Mouse (Mus musculus) embryonic facial prominence, embryonic 10.5 days (tissue): Measurements from ENCODE around the gene Spin2e. TPM values are rescaled to one million over a fixed set of nuclear protein-coding genes. Genes with fewer than 3 reads are reported as not detected.
"Not testable (repeated sequence)": the region's sequence is repeated elsewhere in the genome, so short reads cannot be mapped to it uniquely, and the experiment has no call there.

Source experiments
- DNase-seq: peaks from one replicate; pipeline ENCODE4 v3.0.0-alpha.2; 2017; ENCODE audit warnings: low spot score
- H3K27ac ChIP-seq: fragments of 300-500 bp; sonication (generic); replicated peaks from 2 replicates; pipeline ENCODE4 v1.5.1; 2016; ENCODE audit warnings: mild to moderate bottlenecking
- H3K27me3 ChIP-seq: fragments of 300-500 bp; sonication (generic); replicated peaks from 2 replicates; pipeline ENCODE4 v1.6.1; 2016; ENCODE audit warnings: low read depth, mild to moderate bottlenecking; ENCODE audit not compliant: poor library complexity, severe bottlenecking
- H3K36me3 ChIP-seq: fragments of 300-500 bp; sonication (generic); replicated peaks from 2 replicates; pipeline ENCODE4 v1.6.1; 2016; ENCODE audit warnings: mild to moderate bottlenecking, moderate library complexity
- H3K4me1 ChIP-seq: fragments of 300-500 bp; sonication (generic); 2 replicates; pipeline ENCODE4 v1.6.1; 2016
- H3K4me3 ChIP-seq: fragments of 300-500 bp; sonication (generic); 2 replicates; pipeline ENCODE4 v1.5.1; 2016; ENCODE audit warnings: mild to moderate bottlenecking, moderate library complexity
- H3K9me3 ChIP-seq: fragments of 300-500 bp; sonication (generic); 2 replicates; pipeline ENCODE4 v1.6.1; 2016; ENCODE audit warnings: mild to moderate bottlenecking
- WGBS: fragments of 180-500 bp; shearing (Covaris S2); methylation state at CpG from one replicate; pipeline ENCODE4 v1.1.7; 2016; 5-methylcytosine and 5-hydroxymethylcytosine counted together
- polyA plus RNA-seq: library from polyadenylated mRNA; unstranded; fragments of >200 nt; fragmentation: Nextera tagmentation; extraction: Ambion mirVana; gene quantifications from 2 replicates; pipeline ENCODE4 v1.2.1, GENCODE M21; 2016

Spin2e gene
- polyA plus RNA-seq, result not detected in 2 replicates

GRCm38 (mm10) chrX:31618820-31619219 is at the start of gene Spin2e:
Gene Spin2e (minus strand): TSS chrX:31618920.
- not testable (repeated sequence) for H3K4me1 ChIP-seq, H3K36me3 ChIP-seq, H3K9me3 ChIP-seq, H3K27ac ChIP-seq, DNase-seq, H3K4me3 ChIP-seq, H3K27me3 ChIP-seq
- 86% methylated on average over 2 of the region's 2 CpGs for WGBS

GRCm38 (mm10) chrX:31574183-31574582 is 44.5 kb downstream of the Spin2e start, which contains the start of gene Gm21883:
Gene Gm21883 (minus strand): TSS chrX:31574283.
- WGBS, result no CpG with 5 or more reads among the region's 1 CpGs

More at GRCm38 (mm10) chrX:31574183-31574582, 44.5 kb downstream of the Spin2e start, which contains the start of gene Gm21883:
- not testable (repeated sequence) for H3K4me3 ChIP-seq, H3K4me1 ChIP-seq, H3K27me3 ChIP-seq, H3K36me3 ChIP-seq, H3K27ac ChIP-seq, DNase-seq, H3K9me3 ChIP-seq

Other genes starting within 250 kb of the Spin2e start
- not detected in 2 replicates for gene Btbd35f19, start 235.0 kb downstream of the Spin2e start, polyA plus RNA-seq
- not detected in 2 replicates for gene Gm21883, start 44.6 kb downstream of the Spin2e start, polyA plus RNA-seq
- not detected in 2 replicates for gene Btbd35f25, start 98.2 kb upstream of the Spin2e start, polyA plus RNA-seq